Mouse (Mus musculus) kidney, postnatal 4 days (tissue): ENCODE measurements around the gene Dhfr.
A peak's percentile ranks its signal among the peaks of the same experiment; 100 is the strongest.
"Not testable (repeated sequence)": the region's sequence is repeated elsewhere in the genome, so short reads cannot be mapped to it uniquely, and the experiment has no call there.

Source experiments
- DNase-seq, 2 experiments: peaks; one replicate each; pipeline ENCODE4 v3.0.0; 2021; ENCODE audit warnings: mixed read lengths in 2 of 2

The Dhfr gene

GRCm38 (mm10) chr13:92354456-92355271, at the start of gene Dhfr, which contains the start of gene Msh3:
Gene Dhfr (plus strand): TSS chr13:92354726.
Gene Msh3 (minus strand): TSS chr13:92355003.
- peak; percentile 98 to 99 for DNase-seq

GRCm38 (mm10) chr13:92305680-92306079, 48.8 kb upstream of the Dhfr start, which contains the start of gene Gm20379:
Gene Gm20379 (plus strand): TSS chr13:92305980.
- DNase-seq: no peak

GRCm38 (mm10) chr13:92314613-92315012, 39.9 kb upstream of the Dhfr start:
- no peak for DNase-seq

GRCm38 (mm10) chr13:92320770-92321169, 33.8 kb upstream of the Dhfr start:
- no peak for DNase-seq

GRCm38 (mm10) chr13:92326030-92326429, 28.5 kb upstream of the Dhfr start:
- DNase-seq: no peak

GRCm38 (mm10) chr13:92328000-92328399, 26.5 kb upstream of the Dhfr start:
- DNase-seq: no peak

GRCm38 (mm10) chr13:92330621-92331020, 23.9 kb upstream of the Dhfr start:
- no peak for DNase-seq

- DNase-seq: no peak
Observed at GRCm38 (mm10) chr13:92332103-92332879, 22.2 kb upstream of the Dhfr start.

- DNase-seq: no peak
Observed at GRCm38 (mm10) chr13:92336857-92337256, 17.7 kb upstream of the Dhfr start.

- DNase-seq: no peak
Observed at GRCm38 (mm10) chr13:92337773-92338462, 16.6 kb upstream of the Dhfr start.

- no peak for DNase-seq
Observed at GRCm38 (mm10) chr13:92339787-92340186, 14.7 kb upstream of the Dhfr start.

- no peak for DNase-seq
Observed at GRCm38 (mm10) chr13:92344033-92344432, 10.5 kb upstream of the Dhfr start.

- peak in 1 of 2 experiments; percentile 7 for DNase-seq
Observed at GRCm38 (mm10) chr13:92346338-92346737, 8.2 kb upstream of the Dhfr start.

GRCm38 (mm10) chr13:92351100-92351499, 3.4 kb upstream of the Dhfr start:
- DNase-seq: no peak

GRCm38 (mm10) chr13:92353956-92354355, 570 bp upstream of the Dhfr start:
- DNase-seq: no peak

GRCm38 (mm10) chr13:92355272-92355643, 732 bp downstream of the Dhfr start:
- peak; percentile 62 to 78 for DNase-seq

GRCm38 (mm10) chr13:92356376-92356775, 1.9 kb downstream of the Dhfr start:
- no peak for DNase-seq

GRCm38 (mm10) chr13:92357644-92358043, 3.1 kb downstream of the Dhfr start:
- DNase-seq: no peak

- DNase-seq: no peak
Observed at GRCm38 (mm10) chr13:92361609-92362008, 7.1 kb downstream of the Dhfr start.

- DNase-seq: no peak
Observed at GRCm38 (mm10) chr13:92365312-92365711, 10.8 kb downstream of the Dhfr start.

GRCm38 (mm10) chr13:92370811-92371210, 16.3 kb downstream of the Dhfr start:
- no peak for DNase-seq

GRCm38 (mm10) chr13:92371466-92371865, 16.9 kb downstream of the Dhfr start:
- DNase-seq: not testable (repeated sequence)

- no peak for DNase-seq
Observed at GRCm38 (mm10) chr13:92387367-92387766, 32.8 kb downstream of the Dhfr start.
